Mouse (Mus musculus): Measurements from ENCODE around the gene Mef2c.

The Mef2c gene

GRCm38 (mm10) chr13:83567681-83568080 lies 63.8 kb downstream of the Mef2c start:
- in situ Hi-C loops (cut with MboI; ENCODE audit: low sequenced_read_pairs): no loop called here

- in situ Hi-C loops (cut with MboI; ENCODE audit: low sequenced_read_pairs): no loop called here
Observed at GRCm38 (mm10) chr13:83568759-83569256, 65.0 kb downstream of the Mef2c start.

DNA sequence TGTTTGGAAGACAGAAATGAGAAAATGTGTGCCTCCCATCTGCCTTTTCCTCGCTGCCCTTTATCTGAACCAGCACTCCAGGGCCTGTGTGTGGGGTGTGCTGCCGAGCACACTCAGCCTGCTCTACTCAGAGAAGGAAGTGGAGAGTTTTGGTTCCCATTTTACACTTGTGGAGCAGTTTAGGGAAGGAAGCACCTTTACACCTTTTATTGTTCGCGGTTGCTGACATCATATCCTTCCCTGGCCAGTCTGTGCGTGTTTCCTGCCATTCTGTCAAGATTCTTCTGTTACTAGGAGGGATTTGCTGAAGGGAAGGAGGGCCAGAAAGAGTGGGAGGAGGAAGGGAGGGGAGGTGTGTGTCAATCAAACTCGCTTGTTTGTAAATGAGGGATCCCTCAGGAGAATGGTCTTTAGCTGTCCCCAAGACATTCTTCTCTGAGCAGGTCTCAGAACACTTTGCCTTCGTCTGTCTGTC lies 68.2 kb downstream of the Mef2c start:
- in situ Hi-C loops (cut with MboI; ENCODE audit: low sequenced_read_pairs): loop anchor here (5.0 kb wide), 1 partner anchor 40 kb away; no protein-coding TSS in a partner anchor

DNA sequence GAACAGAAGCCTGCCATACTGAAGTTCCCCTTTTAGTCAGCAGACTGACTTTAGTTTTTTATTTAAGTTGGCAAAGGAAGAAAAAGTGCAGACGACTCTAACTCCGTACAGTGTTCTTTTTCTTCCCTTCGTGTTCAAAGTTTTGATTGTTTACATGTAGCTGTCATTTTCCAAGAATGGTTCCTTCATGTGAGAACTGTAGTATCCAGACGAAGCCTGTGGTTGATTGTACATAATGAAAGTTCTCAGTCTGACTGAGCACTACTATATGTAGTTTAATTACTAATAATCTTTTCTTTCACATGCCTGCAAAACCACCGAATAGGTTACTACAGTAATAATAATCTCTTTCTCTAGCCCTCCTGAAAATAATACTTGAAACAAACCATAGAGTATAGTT lies 68.6 kb downstream of the Mef2c start:
- in situ Hi-C loops (cut with MboI; ENCODE audit: low sequenced_read_pairs): loop anchor here (5.0 kb wide), 1 partner anchor 40 kb away; no protein-coding TSS in a partner anchor

GRCm38 (mm10) chr13:83573327-83573726 lies 69.5 kb downstream of the Mef2c start:
- in situ Hi-C loops (cut with MboI; ENCODE audit: low sequenced_read_pairs): loop anchor here (5.0 kb wide), 1 partner anchor 41 kb away; no protein-coding TSS in a partner anchor

- in situ Hi-C loops (cut with MboI; ENCODE audit: low sequenced_read_pairs): loop anchor here (5.0 kb wide), 1 partner anchor 42 kb away; no protein-coding TSS in a partner anchor
Observed at GRCm38 (mm10) chr13:83573855-83574583, 70.2 kb downstream of the Mef2c start.

DNA sequence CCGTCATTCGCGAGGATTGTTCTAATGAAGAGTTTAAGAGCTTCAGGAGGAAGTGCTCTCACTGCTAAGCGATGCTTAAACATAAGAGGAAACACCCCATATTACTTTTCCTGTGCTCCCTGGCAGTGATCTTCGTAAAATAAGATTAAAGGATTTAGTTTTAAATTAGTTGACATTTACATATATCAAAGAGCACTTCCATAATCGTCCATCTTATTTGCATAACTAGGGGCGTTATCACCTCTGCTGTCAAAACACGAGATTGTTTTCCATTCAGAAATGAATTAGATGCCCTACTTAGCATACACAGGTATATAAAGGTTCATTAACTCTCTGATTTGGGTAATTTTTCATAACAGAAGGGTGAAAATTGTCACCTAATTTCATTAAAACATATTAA lies 71.0 kb downstream of the Mef2c start:
- in situ Hi-C loops (cut with MboI; ENCODE audit: low sequenced_read_pairs): loop anchor here (5.0 kb wide), 1 partner anchor 43 kb away; no protein-coding TSS in a partner anchor

DNA sequence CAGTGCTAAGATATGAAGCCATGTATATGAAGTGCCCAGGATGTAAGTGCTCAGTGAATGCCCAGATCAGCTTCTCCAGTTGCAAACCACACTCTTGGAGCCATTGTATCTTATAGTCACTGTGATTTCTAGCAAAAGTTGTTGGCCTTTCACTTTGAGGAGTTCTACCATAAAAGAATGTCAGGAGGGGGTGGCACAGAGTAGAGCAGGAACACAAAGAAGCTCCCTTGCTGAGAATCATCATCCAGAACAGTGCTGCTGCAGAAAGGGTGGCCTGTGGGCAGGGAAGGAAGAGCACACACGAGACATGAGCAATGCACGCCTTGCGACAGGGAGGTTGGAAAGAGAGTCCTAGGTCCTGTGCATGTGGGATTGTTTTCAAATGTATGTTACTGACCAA lies 75.6 kb downstream of the Mef2c start:
- in situ Hi-C loops (cut with MboI; ENCODE audit: low sequenced_read_pairs): no loop called here

DNA sequence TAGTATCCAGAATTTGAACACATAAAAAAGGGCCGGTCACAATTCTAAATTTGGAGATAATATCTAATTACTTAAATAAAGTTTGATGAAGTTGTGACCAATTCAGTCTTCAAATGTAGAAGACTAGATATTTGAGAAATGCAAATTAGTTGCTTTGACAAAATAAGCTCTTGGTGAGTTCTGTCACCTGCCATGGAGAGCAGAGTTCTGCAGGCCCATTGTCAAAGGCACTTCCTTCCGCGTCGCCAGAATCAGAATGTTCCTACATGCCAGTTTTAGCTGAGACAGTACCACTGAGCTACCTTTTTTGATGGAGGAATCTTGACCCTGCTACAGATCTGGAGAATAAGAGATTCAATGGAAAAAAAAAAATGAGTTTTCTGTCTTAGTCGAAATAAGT lies 77.0 kb downstream of the Mef2c start:
- in situ Hi-C loops (cut with MboI; ENCODE audit: low sequenced_read_pairs): no loop called here

DNA sequence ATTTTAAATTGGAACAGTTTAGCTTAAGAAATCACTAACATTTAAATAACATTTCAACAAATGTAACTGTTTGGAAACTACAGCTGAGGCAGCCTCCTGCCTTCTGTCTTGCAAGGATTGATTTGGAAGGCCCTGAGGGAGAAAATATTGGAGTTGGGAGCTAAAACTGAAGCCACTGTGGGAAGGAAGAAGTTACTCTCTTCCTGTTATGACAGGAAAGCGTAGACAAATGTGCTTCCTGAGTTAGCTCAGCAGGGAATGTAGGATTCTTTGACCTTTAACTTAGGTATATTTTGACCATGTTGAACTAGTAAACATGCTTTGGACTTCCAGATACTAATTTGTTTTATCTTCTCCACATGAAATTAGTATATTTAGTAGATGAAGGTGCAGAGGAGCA lies 78.7 kb downstream of the Mef2c start:
- in situ Hi-C loops (cut with MboI; ENCODE audit: low sequenced_read_pairs): no loop called here

GRCm38 (mm10) chr13:83583881-83584280 lies 80.0 kb downstream of the Mef2c start:
- in situ Hi-C loops (cut with MboI; ENCODE audit: low sequenced_read_pairs): no loop called here

DNA sequence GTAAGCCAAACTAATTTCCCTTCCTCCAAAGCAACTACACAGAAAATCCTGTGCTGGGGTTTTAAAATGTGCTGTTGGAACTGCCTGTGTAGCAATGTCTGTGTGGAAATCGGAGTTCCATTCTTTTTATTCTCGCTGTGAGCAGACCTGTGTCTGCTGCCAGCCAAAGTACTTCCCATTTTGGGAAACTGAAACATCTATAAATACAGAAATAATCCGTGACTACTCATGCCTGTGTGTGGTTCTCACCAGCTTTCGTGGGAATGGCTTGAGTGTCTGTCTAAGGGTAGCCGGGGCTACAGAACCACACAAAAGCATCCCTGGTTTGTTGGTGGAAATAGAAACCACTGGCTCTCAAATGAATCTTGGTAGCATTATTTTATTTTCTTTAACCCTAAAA lies 81.5 kb downstream of the Mef2c start:
- in situ Hi-C loops (cut with MboI; ENCODE audit: low sequenced_read_pairs): no loop called here

DNA sequence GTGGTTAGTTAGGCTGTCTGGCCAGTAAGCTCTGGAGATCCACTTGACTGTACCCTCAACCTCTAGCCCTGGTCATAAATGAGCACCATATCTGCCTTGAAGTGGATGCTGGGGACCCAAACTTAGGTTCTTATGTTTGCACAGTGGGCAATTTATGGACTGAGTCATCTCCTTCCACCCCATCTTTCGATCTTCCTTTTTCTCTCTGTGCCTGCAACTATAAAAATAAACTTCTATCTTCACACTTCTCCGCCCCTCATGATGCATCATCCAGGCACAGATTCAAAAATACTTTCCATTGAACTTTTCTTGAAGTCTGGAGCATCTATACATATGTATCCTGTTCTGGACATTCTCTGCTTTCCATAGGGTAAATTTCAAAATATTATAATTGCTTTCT lies 84.4 kb downstream of the Mef2c start:
- in situ Hi-C loops (cut with MboI; ENCODE audit: low sequenced_read_pairs): no loop called here

GRCm38 (mm10) chr13:83590886-83591285 lies 87.1 kb downstream of the Mef2c start:
- in situ Hi-C loops (cut with MboI; ENCODE audit: low sequenced_read_pairs): no loop called here

DNA sequence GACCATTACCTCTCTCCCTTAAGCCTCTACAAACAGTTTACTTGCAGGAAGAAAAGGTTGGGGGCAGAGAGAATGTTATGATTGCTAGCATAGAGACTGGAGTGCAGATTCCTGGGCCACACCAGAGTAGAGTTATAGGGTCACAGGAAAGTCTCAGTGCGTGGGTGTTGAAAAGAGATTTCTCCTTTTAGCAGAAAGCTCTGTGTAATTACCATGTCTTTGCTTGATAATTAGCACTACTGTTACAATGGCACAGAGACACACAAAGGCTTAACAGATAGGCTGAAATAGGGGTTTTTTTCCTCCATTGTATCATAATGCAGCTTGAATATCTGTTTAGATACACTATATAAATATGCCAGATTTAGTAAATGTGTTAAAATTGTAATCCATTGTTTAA lies 91.6 kb downstream of the Mef2c start:
- in situ Hi-C loops (cut with MboI; ENCODE audit: low sequenced_read_pairs): no loop called here

DNA sequence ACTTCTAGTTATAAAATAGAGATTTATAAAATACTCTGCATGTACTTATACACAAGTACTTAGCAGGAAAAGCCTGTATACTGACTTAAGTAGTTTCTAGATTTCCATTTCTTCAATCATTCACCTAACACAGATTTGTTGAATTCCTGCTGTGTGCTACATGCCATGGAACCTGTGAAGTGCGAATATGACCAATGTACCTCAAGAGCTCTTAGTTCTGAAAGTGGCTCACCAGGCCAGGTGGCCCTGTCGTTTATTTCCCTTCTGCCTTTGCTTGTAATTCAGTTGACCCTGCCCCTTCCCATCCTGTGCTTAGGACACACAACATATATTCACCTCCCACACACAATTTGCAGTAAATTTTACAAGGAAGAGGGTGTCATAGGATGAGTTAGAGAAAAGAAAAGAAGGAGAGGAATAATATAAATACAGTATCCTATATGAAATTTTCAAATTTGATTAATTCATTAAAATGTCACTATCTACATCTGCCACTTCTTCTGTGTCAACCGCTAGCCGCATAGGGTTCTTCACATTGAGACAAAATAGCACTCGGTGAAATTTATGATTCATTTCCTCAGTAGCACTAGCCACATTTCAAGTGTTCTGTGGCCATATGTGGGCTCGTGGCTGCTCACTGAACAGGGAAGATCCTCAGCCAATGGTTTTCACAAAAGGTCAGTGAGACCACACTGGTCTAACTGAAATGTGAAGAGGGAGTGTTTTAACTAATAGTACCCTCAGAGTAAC lies 93.3 kb downstream of the Mef2c start:
- in situ Hi-C loops (cut with MboI; ENCODE audit: low sequenced_read_pairs): no loop called here

DNA sequence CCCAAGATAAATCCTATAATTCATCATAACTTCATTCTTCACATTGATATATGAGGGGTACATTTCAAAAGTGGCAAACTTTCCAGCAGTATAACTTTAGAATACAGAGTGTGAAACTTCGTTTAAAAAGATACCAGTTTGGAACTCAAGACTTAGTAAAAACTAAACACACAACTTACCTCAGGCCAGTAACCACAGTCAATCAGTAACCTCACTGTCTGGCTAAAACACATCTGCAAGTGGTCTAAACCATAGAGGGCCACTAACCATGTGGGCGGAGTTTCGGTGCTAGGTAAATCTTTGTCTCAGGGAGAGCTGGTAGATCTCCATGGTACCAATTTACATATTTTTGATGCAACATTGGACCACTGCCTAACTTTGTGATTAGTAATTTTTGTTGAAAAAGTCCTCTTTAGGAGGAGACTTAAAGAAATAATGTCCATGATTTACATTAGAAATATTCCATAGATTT lies 93.9 kb downstream of the Mef2c start:
- in situ Hi-C loops (cut with MboI; ENCODE audit: low sequenced_read_pairs): no loop called here

- in situ Hi-C loops (cut with MboI; ENCODE audit: low sequenced_read_pairs): no loop called here
Observed at GRCm38 (mm10) chr13:83600301-83600700, 96.5 kb downstream of the Mef2c start.

DNA sequence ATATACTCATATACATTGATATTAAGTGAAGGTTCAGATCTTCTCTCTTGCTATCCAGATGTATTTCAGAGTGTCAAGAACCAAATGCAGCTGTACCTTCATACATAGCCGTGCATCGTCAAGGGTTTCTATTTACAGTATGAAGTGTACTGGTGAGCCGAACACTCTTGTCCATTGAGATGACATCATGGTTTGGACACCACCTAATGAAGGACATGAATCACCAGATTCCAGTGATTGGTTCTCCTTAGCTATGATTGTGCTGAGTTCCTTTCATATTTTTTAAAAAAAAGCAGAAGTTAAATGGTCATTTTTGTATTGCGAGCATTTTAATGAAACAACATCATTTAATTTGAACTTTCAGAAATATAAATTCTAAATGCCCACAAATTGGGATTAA lies 97.9 kb downstream of the Mef2c start:
- in situ Hi-C loops (cut with MboI; ENCODE audit: low sequenced_read_pairs): no loop called here

DNA sequence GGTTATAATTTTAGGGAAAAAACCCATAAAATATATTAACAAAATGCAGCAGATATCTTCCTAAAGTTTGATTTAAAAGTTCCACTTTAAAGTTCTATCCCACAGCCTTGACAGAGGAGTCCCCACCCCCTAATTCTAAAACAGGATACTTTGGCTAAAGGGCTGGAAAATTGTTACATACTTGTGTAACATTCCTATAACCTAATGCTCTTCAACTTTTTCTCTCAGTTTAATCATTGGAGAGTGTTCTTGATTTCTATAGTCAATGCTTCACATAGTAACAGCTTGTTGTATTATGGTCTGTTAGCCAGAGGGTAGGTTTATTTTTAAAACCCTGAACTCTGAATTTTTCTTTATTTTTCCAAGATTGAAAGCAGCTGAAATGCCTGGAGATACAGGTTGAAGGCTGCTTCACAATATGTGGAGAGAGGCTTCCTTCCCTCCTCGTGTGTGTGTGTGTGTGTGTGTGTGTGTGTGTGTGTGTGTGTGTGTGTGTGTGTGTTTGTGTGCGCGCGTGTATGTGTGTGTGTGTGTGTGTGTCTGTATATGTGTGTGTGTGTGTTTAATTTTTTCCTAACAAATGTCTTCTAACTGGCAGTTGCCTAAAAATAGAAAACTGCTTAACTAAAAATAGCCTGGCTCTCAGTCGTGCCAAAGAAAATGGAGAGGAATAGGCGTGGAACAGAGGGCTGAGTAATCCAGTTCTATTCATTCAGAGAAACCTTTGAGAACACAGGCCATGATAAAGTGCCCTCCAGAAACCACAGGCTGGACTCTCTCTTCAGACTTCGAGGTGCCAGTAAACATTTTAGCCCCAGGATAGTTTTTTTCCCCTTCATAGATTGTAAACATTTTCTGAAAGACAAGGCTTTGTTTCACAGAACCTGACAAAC lies 99.8 kb downstream of the Mef2c start:
- in situ Hi-C loops (cut with MboI; ENCODE audit: low sequenced_read_pairs): no loop called here

DNA sequence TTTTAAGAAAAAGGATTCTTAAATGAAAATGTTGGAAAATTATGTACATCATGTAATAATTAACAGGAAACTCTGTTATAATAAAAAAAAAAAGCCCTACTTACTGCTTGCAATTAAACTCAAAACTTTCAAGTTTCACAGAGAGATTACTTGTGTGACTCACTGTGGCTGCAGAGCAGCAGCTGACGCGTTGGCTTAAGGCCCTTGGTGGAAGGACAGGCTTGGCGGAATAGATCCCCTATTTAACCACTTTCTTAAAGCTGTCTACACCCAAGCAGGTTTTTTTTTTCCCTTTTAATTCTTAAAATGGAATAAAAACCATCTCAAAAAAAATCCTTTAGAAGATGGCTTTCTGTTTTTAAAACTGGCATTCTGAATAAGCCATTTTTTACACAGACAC lies 100.5 kb downstream of the Mef2c start:
- in situ Hi-C loops (cut with MboI; ENCODE audit: low sequenced_read_pairs): no loop called here
